Mouse (Mus musculus) neural tube, embryonic 14.5 days (tissue): Measurements from ENCODE around the gene Ccdc12. TPM values are rescaled to one million over a fixed set of nuclear protein-coding genes. Genes with fewer than 3 reads are reported as not detected.

Experiments
- ATAC-seq: fragments of 200-750 bp; cut with Nextera tagmentation; 2 replicates; pipeline ENCODE4 v1.8.0; 2017; ENCODE audit warnings: low read depth, mild to moderate bottlenecking, moderate TSS enrichment, moderate library complexity
- H3K27ac ChIP-seq: fragments of 300-500 bp; sonication (generic); 2 replicates; pipeline ENCODE4 v1.5.1; 2014; ENCODE audit warnings: low read depth, mild to moderate bottlenecking, control low read depth, low read length, moderate library complexity, mixed read lengths
- H3K27me3 ChIP-seq: fragments of 300-500 bp; sonication (generic); 2 replicates; pipeline ENCODE4 v1.6.1; 2014; ENCODE audit warnings: low read length; ENCODE audit not compliant: control insufficient read depth, insufficient read depth
- H3K36me3 ChIP-seq: fragments of 300-500 bp; sonication (generic); 2 replicates; pipeline ENCODE4 v1.6.1; 2014; ENCODE audit warnings: low read length, mixed read lengths; ENCODE audit not compliant: control insufficient read depth, insufficient read depth
- H3K4me1 ChIP-seq: fragments of 300-500 bp; sonication (generic); 2 replicates; pipeline ENCODE4 v1.6.1; 2014; ENCODE audit warnings: low read length; ENCODE audit not compliant: control insufficient read depth, insufficient read depth
- H3K4me2 ChIP-seq: fragments of 300-500 bp; sonication (generic); 2 replicates; pipeline ENCODE4 v1.6.1; 2014; ENCODE audit warnings: mild to moderate bottlenecking, low read depth, low read length, control low read depth
- H3K4me3 ChIP-seq: fragments of 300-500 bp; sonication (generic); 2 replicates; pipeline ENCODE4 v1.5.1; 2014; ENCODE audit warnings: low read depth, low read length, control low read depth, mixed read lengths
- H3K9ac ChIP-seq: fragments of 300-500 bp; sonication (generic); replicated peaks from 2 replicates; pipeline ENCODE4 v1.6.1; 2014; ENCODE audit warnings: low read depth, mild to moderate bottlenecking, control low read depth, low read length, mixed read lengths
- H3K9me3 ChIP-seq: fragments of 300-500 bp; sonication (generic); 2 replicates; pipeline ENCODE4 v1.6.1; 2016; ENCODE audit warnings: low read length; ENCODE audit not compliant: control insufficient read depth
- WGBS: fragments of 180-500 bp; shearing (Covaris S2); extraction: QIAGEN DNeasy Blood & Tissue Kit; methylation state at CpG from one replicate; pipeline ENCODE4 v1.1.7; 2014; 5-methylcytosine and 5-hydroxymethylcytosine counted together
- polyA plus RNA-seq: library from polyadenylated mRNA; unstranded; fragments of >200 nt; fragmentation: Nextera tagmentation; extraction: Ambion mirVana; gene quantifications from 2 replicates; pipeline ENCODE4 v1.2.1, GENCODE M21; 2014

Gene Ccdc12
- polyA plus RNA-seq, 1 experiment from 2014 or later, result 112 TPM

- H3K4me1 ChIP-seq, result peaks cover 5% of the 10 kb centered on the region; the same call in 1 of the 2 replicates
- WGBS, result 3% methylated on average over 36 of the region's 63 CpGs
- no peaks in the 10 kb centered on the region for H3K9me3 ChIP-seq
- 0 out of 2 replicates have a peak overlapping the region, but pooled peaks have one; percentile 22 for H3K27ac ChIP-seq
- peak overlapping the region; percentile 73 for H3K9ac ChIP-seq
- H3K36me3 ChIP-seq, result no peaks in the 10 kb centered on the region
- peaks cover 3% of the 10 kb centered on the region for H3K27me3 ChIP-seq
- ATAC-seq, result 0 out of 2 replicates have a peak, but pooled peaks have one; percentile 14
- peak overlapping the region; percentile 64 for H3K4me3 ChIP-seq
- peak overlapping the region; percentile 98 for H3K4me2 ChIP-seq
These were observed 87.4 kb downstream of the Ccdc12 start for GRCm38 (mm10) chr9:110743456-110744323.

- WGBS, result 15% methylated on average over 5 of the region's 5 CpGs
- no peak for ATAC-seq
These were observed 89.4 kb downstream of the Ccdc12 start for GRCm38 (mm10) chr9:110745752-110746151.

GRCm38 (mm10) chr9:110746238-110746637, 89.9 kb downstream of the Ccdc12 start:
- WGBS, result 22% methylated on average over 5 of the region's 5 CpGs
- no peak overlapping the region for H3K4me2 ChIP-seq

More at GRCm38 (mm10) chr9:110745752-110746151, 89.4 kb downstream of the Ccdc12 start:
- H3K9me3 ChIP-seq, result no peaks in the 10 kb centered on the region
- H3K36me3 ChIP-seq, result no peaks in the 10 kb centered on the region
- H3K9ac ChIP-seq, result no peak overlapping the region
- no peak overlapping the region for H3K4me2 ChIP-seq
- peaks cover 3% of the 10 kb centered on the region for H3K27me3 ChIP-seq
- H3K27ac ChIP-seq, result no peak overlapping the region
- H3K4me1 ChIP-seq, result peaks cover 5% of the 10 kb centered on the region; the same call in 1 of the 2 replicates
- no peak overlapping the region for H3K4me3 ChIP-seq

GRCm38 (mm10) chr9:110746961-110747360, 90.7 kb downstream of the Ccdc12 start, which contains the start of gene Pth1r:
Gene Pth1r (minus strand): TSS chr9:110747145.
- Histone ChIP-seq H3K36me3 (no peaks in the 10 kb centered on the region), H3K4me3 (no peak within 1 kb of the TSS), H3K4me1 (peaks cover under 1% of the 10 kb centered on the region; the same call in 1 of the 2 replicates), H3K27ac (no peak within 1 kb of the TSS), H3K9me3 (no peaks in the 10 kb centered on the region), H3K4me2 (no peak within 1 kb of the TSS), H3K9ac (no peak within 1 kb of the TSS), H3K27me3 (no peaks in the 10 kb centered on the region; the same call in 1 of the 2 replicates)
- 49% methylated on average over 7 of the region's 7 CpGs for WGBS
- no peak for ATAC-seq

More at GRCm38 (mm10) chr9:110746238-110746637, 89.9 kb downstream of the Ccdc12 start:
- no peak for ATAC-seq
- H3K9me3 ChIP-seq, result no peaks in the 10 kb centered on the region
- H3K9ac ChIP-seq, result no peak overlapping the region
- no peaks in the 10 kb centered on the region for H3K36me3 ChIP-seq
- peaks cover 5% of the 10 kb centered on the region; the same call in 1 of the 2 replicates for H3K4me1 ChIP-seq
- H3K27me3 ChIP-seq, result no peaks in the 10 kb centered on the region; the same call in 1 of the 2 replicates
- H3K4me3 ChIP-seq, result no peak overlapping the region
- H3K27ac ChIP-seq, result no peak overlapping the region

GRCm38 (mm10) chr9:110748451-110748850, 92.1 kb downstream of the Ccdc12 start:
- Histone ChIP-seq H3K4me2 (no peak overlapping the region), H3K27ac (no peak overlapping the region), H3K9ac (no peak overlapping the region), H3K36me3 (no peaks in the 10 kb centered on the region), H3K27me3 (no peaks in the 10 kb centered on the region; the same call in 1 of the 2 replicates), H3K4me3 (no peak overlapping the region), H3K9me3 (no peaks in the 10 kb centered on the region), H3K4me1 (no peaks in the 10 kb centered on the region)
- no peak for ATAC-seq
- 98% methylated on average over 2 of the region's 2 CpGs for WGBS

GRCm38 (mm10) chr9:110750404-110751187, 94.3 kb downstream of the Ccdc12 start:
- no peak for ATAC-seq
- no peak overlapping the region for H3K4me2 ChIP-seq
- no peaks in the 10 kb centered on the region for H3K4me1 ChIP-seq
- no peak overlapping the region for H3K27ac ChIP-seq
- no peaks in the 10 kb centered on the region for H3K9me3 ChIP-seq
- H3K9ac ChIP-seq, result no peak overlapping the region
- no peaks in the 10 kb centered on the region for H3K27me3 ChIP-seq
- 43% methylated on average over 14 of the region's 14 CpGs for WGBS
- H3K4me3 ChIP-seq, result no peak overlapping the region
- H3K36me3 ChIP-seq, result no peaks in the 10 kb centered on the region

GRCm38 (mm10) chr9:110751412-110751811, 95.1 kb downstream of the Ccdc12 start:
- H3K36me3 ChIP-seq, result no peaks in the 10 kb centered on the region
- H3K4me2 ChIP-seq, result no peak overlapping the region
- no peaks in the 10 kb centered on the region for H3K4me1 ChIP-seq
- WGBS, result 88% methylated on average over 5 of the region's 5 CpGs
- H3K9ac ChIP-seq, result no peak overlapping the region
- ATAC-seq, result no peak
- no peaks in the 10 kb centered on the region for H3K27me3 ChIP-seq
- H3K27ac ChIP-seq, result no peak overlapping the region
- H3K9me3 ChIP-seq, result no peaks in the 10 kb centered on the region
- H3K4me3 ChIP-seq, result no peak overlapping the region

- no peak for ATAC-seq
- no peak overlapping the region for H3K27ac ChIP-seq
- H3K4me2 ChIP-seq, result no peak overlapping the region
- no peak overlapping the region for H3K4me3 ChIP-seq
- H3K4me1 ChIP-seq, result no peaks in the 10 kb centered on the region
- no peaks in the 10 kb centered on the region for H3K9me3 ChIP-seq
- no peak overlapping the region for H3K9ac ChIP-seq
- H3K27me3 ChIP-seq, result no peaks in the 10 kb centered on the region
- H3K36me3 ChIP-seq, result no peaks in the 10 kb centered on the region
- 84% methylated on average over 4 of the region's 4 CpGs for WGBS
These were observed 96.7 kb downstream of the Ccdc12 start for GRCm38 (mm10) chr9:110752917-110753435.
